Mouse (Mus musculus) heart, adult 9 months (tissue): ENCODE data around the gene Ccno.

Experiments
- DNase-seq, 2 experiments: peaks; one replicate each; pipeline ENCODE4 v3.0.0; 2022; ENCODE audit warnings: low spot score in 2 of 2

The Ccno gene

GRCm38 (mm10) chr13:112987532-112987943 is at the start of gene Ccno:
TSS of gene Ccno (plus strand) at chr13:112987802.
- DNase-seq: peak; percentile 92

GRCm38 (mm10) chr13:112938130-112938529 is 49.5 kb upstream of the Ccno start:
- no peak for DNase-seq

- DNase-seq: no peak
Observed at GRCm38 (mm10) chr13:112941879-112942330, 45.7 kb upstream of the Ccno start.

GRCm38 (mm10) chr13:112945312-112945711 is 42.3 kb upstream of the Ccno start:
- no peak for DNase-seq

- no peak for DNase-seq
Observed at GRCm38 (mm10) chr13:112945900-112946299, 41.7 kb upstream of the Ccno start.

GRCm38 (mm10) chr13:112954067-112954466 is 33.5 kb upstream of the Ccno start:
- DNase-seq: no peak

GRCm38 (mm10) chr13:112963081-112963480 is 24.5 kb upstream of the Ccno start:
- DNase-seq: no peak

- DNase-seq: no peak
Observed at GRCm38 (mm10) chr13:112964421-112964820, 23.2 kb upstream of the Ccno start.

GRCm38 (mm10) chr13:112967267-112967666 is 20.3 kb upstream of the Ccno start:
- no peak for DNase-seq

- DNase-seq: no peak
Observed at GRCm38 (mm10) chr13:112976720-112977119, 10.9 kb upstream of the Ccno start.

- DNase-seq: no peak
Observed at GRCm38 (mm10) chr13:112985605-112986450, 1.8 kb upstream of the Ccno start.

GRCm38 (mm10) chr13:112986451-112986950 is 1.1 kb upstream of the Ccno start:
- no peak for DNase-seq

- no peak for DNase-seq
Observed at GRCm38 (mm10) chr13:112987991-112988390, 389 bp downstream of the Ccno start.

GRCm38 (mm10) chr13:112988866-112989265 is 1.3 kb downstream of the Ccno start:
- DNase-seq: no peak

- DNase-seq: no peak
Observed at GRCm38 (mm10) chr13:112989541-112989940, 1.9 kb downstream of the Ccno start.

GRCm38 (mm10) chr13:112990346-112990745 is 2.7 kb downstream of the Ccno start:
- no peak for DNase-seq

- DNase-seq: no peak
Observed at GRCm38 (mm10) chr13:112993531-112994152, 6.0 kb downstream of the Ccno start, which contains the start of gene Mcidas. TSS of gene Mcidas (plus strand) at chr13:112993845.

GRCm38 (mm10) chr13:112994191-112994590 is 6.6 kb downstream of the Ccno start:
- DNase-seq: no peak

- no peak for DNase-seq
Observed at GRCm38 (mm10) chr13:112996407-112996806, 8.8 kb downstream of the Ccno start.

GRCm38 (mm10) chr13:112997369-112997768 is 9.8 kb downstream of the Ccno start:
- no peak for DNase-seq

- DNase-seq: no peak
Observed at GRCm38 (mm10) chr13:112998427-112999201, 11.0 kb downstream of the Ccno start.

- DNase-seq: no peak
Observed at GRCm38 (mm10) chr13:113000090-113000489, 12.5 kb downstream of the Ccno start.
